Mouse (Mus musculus) hindbrain, embryonic 13.5 days (tissue): ENCODE measurements around the gene Olfr275. TPM values are rescaled to one million over a fixed set of nuclear protein-coding genes. Genes with fewer than 3 reads are reported as not detected.

Experiments
- polyA plus RNA-seq: library from polyadenylated mRNA; unstranded; fragments of >200 nt; fragmentation: Nextera tagmentation; extraction: Ambion mirVana; gene quantifications from 2 replicates; pipeline ENCODE4 v1.2.1, GENCODE M21; 2015

The Olfr275 gene
- polyA plus RNA-seq, 1 experiment from 2014 or later, result not detected

Other genes starting within 250 kb of the Olfr275 start
- not detected in 2 replicates for gene Toporsl, start 218.3 kb upstream of the Olfr275 start, polyA plus RNA-seq
- gene Olfr273, start 44.6 kb downstream of the Olfr275 start, polyA plus RNA-seq, result not detected in 2 replicates
- gene Olfr272, start 104.6 kb downstream of the Olfr275 start, polyA plus RNA-seq, result not detected in 2 replicates
- gene Olfr270, start 149.9 kb downstream of the Olfr275 start, polyA plus RNA-seq, result not detected in 2 replicates
- gene Nipsnap3a, start 174.7 kb downstream of the Olfr275 start, polyA plus RNA-seq, result not detected in 2 replicates
- gene Nipsnap3b, start 197.3 kb downstream of the Olfr275 start, polyA plus RNA-seq, result 172 and 173 TPM in 2 replicates